In the genomic region with DNA sequence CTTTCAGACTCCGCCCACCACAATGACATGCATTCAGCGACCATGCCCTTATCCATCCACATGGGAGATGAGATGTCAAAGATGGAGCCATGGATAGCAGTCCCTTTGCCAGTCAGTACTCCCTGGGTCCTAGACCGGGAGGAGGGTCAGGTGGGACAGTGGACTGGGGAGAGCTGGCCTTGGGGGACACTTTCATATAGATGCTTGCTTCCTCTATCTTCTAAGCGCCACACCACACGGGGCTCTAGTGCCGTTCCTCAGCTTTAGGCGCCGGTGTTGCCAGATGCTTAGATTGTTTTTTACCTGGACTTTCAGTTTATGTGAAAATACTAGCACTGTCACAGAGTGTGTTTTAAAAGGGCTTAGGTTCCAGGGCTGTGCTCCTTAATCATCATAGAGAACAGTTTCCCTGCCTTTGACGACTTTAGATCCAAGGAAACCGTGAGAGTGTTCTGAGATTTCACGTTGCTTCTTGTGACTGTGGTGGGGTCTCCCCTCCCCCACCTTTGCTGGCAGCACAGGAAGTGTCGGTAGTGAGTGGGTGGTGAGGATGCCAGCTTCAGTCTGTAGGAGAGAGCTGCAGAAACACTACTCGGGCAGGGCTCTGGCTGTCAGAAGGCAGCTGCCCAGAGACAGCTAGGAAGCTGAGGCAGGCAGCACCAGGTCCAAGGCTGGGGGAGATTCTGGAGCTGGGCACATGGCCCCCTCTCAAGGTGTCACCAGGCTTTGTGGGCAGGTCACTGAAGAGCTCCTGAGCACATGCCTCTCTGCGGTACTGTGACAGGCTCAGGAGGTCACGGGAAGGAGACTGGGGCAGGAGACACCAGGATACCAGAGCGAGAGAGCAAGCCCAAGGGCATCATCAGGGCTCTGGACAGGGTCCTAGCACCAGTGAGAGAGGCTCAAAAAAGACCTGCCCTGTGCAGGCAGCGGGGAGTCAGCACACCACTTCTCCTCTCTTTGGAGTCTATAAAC, we compare ENCODE assay signal across 10 mouse cellular contexts. TPM values are rescaled to one million over a fixed set of nuclear protein-coding genes. Genes with fewer than 3 reads are reported as not detected.
"Had no signal": no experiment of that assay in that cellular context is flagged by ENCODE, and none has a peak within 500 bp of the region (broad histone marks: within the 10 kb centered on the region; RNA-seq: fewer than 3 reads in every experiment).

No protein-coding gene starts in this region.

RNA-seq across cellular contexts. Expression of a gene that starts 8.1 kb away (rescaled TPM):
- polyA plus RNA-seq: limb, embryonic 11.5 days; limb, embryonic 15.5 days; liver, embryonic 12.5 days; lung, embryonic 14.5 days; midbrain, embryonic 12.5 days; neural tube, embryonic 14.5 days; stomach, postnatal 0 days; urinary bladder, adult 2 months had no signal

RNA-seq across cellular contexts. Expression of a gene that starts 54.8 kb away (rescaled TPM):
- total RNA-seq: megakaryocyte-erythroid progenitor cell, adult 5-6 weeks had no signal
- polyA plus RNA-seq: limb, embryonic 15.5 days; liver, embryonic 12.5 days; liver, embryonic 16.5 days; neural tube, embryonic 14.5 days had no signal
